Mouse (Mus musculus) embryonic fibroblast, embryonic 13.5 days (primary cell): Measurements from ENCODE around the gene Siae.

ENCODE experiments used
- CTCF ChIP-seq: IDR thresholded peaks from 2 replicates; pipeline ENCODE4 v1.5.1; 2011; ENCODE audit warnings: mild to moderate bottlenecking, control low read depth, low read length, moderate library complexity, borderline replicate concordance; ENCODE audit not compliant: insufficient read depth
- POLR2A ChIP-seq: IDR thresholded peaks from 2 replicates; pipeline ENCODE4 v1.6.1; 2011; ENCODE audit warnings: low read depth, mild to moderate bottlenecking, control low read depth, low read length, moderate library complexity

DNA sequence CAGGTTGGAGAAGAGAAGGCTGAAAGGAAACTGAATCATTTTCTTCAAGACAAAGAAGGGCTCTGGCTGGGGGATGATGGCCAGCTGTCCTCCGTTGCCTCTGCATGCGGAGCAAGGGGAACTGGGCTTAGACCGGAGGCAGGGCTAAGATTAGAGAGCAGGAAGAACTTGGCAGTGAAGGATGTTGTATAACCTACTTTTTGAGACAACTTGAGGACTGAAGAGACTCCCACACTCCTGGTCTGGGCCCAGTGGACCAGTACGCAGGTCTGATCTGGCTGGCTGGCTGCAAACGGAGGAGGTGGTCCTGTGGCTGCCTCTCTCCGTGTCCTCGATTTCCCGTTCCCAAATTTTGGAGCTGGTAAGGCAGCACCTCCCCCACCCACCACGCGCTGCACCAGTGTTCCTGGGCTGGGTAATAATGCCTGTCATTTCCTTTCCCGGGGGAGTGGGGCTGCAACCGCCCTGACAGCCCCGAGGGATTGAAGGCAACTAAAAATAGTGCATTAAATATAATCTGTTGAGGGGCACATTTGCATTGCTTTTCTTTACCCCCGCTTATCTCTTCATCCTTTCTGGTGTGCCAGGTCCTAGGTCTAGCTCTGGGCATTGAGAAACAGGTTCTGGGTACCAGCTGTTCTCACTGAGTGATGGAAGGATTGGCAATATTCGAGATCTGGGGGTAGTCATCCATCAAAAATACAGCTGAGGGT lies 12.6 kb downstream of the Siae start:
- no peak for TF ChIP-seq POLR2A
- no peak for TF ChIP-seq CTCF
